Mouse (Mus musculus): ENCODE results near the gene Nadsyn1. TPM values are rescaled to one million over a fixed set of nuclear protein-coding genes. Genes with fewer than 3 reads are reported as not detected.
A peak's percentile ranks its signal among the peaks of the same experiment; 100 is the strongest.

Gene Nadsyn1
- total RNA-seq, 1 experiment from 2014 or later, result 9.3 TPM

DNA sequence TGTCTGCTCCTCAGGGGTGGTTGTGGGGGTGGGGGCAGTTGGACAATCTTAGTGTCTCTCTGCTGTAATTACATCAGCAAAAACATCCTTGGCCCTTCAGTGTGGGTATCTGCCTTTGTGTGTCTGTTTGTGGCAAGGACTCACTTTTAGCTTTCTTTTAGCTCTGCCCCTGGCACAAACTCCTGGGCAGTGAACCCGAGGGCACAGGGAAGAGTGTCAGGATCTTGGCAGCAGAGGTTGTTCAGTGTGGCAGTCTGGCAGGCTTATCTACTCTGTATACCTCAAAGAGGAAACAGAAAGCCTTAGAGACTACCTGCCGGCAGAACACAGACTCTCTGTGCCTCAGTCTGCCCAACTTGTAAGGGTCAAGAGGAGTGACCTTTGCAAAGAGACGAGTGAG lies 65.0 kb downstream of the Nadsyn1 start:
- ATAC-seq (replicated peaks; ENCODE audit: insufficient number of reproducible peaks, low FRiP score, low TSS enrichment, poor library complexity, severe bottlenecking), result no peak

GRCm38 (mm10) chr7:143757027-143757390 lies 65.6 kb downstream of the Nadsyn1 start:
- peak; percentile 90 for ATAC-seq (replicated peaks; ENCODE audit: insufficient number of reproducible peaks, low FRiP score, low TSS enrichment, poor library complexity, severe bottlenecking)

- no peak for ATAC-seq (replicated peaks; ENCODE audit: insufficient number of reproducible peaks, low FRiP score, low TSS enrichment, poor library complexity, severe bottlenecking)
Observed at GRCm38 (mm10) chr7:143756125-143757026, 66.3 kb downstream of the Nadsyn1 start, which contains the start of gene Osbpl5. Gene Osbpl5 (minus strand): TSS chr7:143756985.

- 0 out of 2 replicates have a peak, but pooled peaks have one; percentile 18 for ATAC-seq (replicated peaks; ENCODE audit: insufficient number of reproducible peaks, low FRiP score, low TSS enrichment, poor library complexity, severe bottlenecking)
Observed at GRCm38 (mm10) chr7:143755357-143756124, 67.1 kb downstream of the Nadsyn1 start.

DNA sequence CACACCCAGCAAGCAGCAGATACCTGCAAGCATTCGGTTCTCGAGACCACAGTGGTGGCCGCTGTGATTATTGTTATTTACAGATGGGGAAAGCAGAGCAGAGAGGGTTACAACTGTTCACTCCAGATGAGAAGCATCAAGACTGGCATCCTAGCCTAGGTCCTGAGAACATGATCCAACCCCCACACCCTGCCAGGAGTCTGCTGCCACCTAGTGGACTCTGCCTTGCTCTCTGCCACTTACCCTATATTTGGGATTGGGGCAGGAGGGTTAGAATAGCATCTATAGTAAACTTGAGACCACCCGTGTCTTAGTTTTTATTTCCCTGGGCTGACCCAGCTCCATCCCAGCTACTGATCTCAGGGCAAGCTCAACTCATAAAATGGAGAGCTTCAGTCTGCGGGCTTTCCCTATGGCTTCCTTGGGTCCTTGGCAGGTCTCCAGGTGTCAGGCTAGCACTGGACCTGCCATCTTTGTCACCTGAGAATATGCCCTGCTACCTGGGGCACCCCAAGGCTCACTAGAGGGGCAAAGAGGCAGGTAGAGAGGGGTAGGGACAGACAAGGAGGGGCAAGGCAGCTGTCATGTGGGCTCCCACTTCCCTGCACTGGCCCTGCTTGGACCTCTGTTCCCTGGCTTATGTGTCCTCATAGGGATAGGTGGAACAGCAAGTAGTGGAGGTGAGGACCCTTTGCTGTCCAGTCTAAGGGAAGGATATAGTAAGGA lies 68.5 kb downstream of the Nadsyn1 start:
- no peak for ATAC-seq (replicated peaks; ENCODE audit: insufficient number of reproducible peaks, low FRiP score, low TSS enrichment, poor library complexity, severe bottlenecking)

DNA sequence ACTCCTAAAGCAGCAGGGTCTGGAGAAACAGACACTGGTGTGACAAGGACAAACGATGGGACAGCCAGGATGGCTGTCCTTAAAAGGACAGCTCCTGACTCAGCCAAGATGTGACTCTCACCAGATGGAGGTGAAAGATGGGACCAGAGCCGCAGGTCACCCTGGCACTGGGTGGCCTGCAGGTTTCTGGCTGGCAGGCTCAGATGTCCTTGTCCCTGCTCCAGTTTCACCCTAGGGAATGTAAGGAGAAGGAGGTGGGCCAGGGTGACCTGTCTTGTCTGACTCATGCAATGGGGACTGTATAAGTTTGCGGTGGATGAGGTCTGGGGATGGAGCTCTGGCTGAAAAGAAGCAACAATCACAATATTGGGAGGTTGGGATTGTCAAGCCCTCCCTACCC lies 70.0 kb downstream of the Nadsyn1 start:
- no peak for ATAC-seq (replicated peaks; ENCODE audit: insufficient number of reproducible peaks, low FRiP score, low TSS enrichment, poor library complexity, severe bottlenecking)

- no peak for ATAC-seq (replicated peaks; ENCODE audit: insufficient number of reproducible peaks, low FRiP score, low TSS enrichment, poor library complexity, severe bottlenecking)
Observed at GRCm38 (mm10) chr7:143752056-143752455, 70.6 kb downstream of the Nadsyn1 start.

GRCm38 (mm10) chr7:143751380-143751779 lies 71.3 kb downstream of the Nadsyn1 start:
- no peak for ATAC-seq (replicated peaks; ENCODE audit: insufficient number of reproducible peaks, low FRiP score, low TSS enrichment, poor library complexity, severe bottlenecking)

DNA sequence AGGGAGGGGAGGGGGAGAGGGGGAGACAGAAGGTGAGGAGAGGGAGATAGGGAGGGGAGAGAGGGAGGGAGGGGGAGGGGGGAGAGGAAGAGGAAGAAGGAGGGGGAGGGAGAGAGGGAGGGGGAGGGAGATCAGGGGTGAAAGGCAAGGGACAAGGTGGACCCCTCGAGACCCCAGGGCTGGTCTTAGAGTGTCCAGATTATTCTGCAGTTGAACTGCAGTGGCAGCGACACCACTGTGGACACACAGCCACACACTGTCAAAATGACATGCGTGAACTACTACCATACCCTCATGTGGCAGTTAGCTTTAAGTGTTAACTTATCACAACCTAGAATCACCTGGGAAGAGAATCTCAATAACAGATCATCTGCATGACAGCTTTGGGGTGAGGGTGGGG lies 73.6 kb downstream of the Nadsyn1 start:
- no peak for ATAC-seq (replicated peaks; ENCODE audit: insufficient number of reproducible peaks, low FRiP score, low TSS enrichment, poor library complexity, severe bottlenecking)

GRCm38 (mm10) chr7:143748041-143748868 lies 74.4 kb downstream of the Nadsyn1 start:
- peak; percentile 56; the same call in 1 of the 2 replicates for ATAC-seq (replicated peaks; ENCODE audit: insufficient number of reproducible peaks, low FRiP score, low TSS enrichment, poor library complexity, severe bottlenecking)

Other genes starting within 250 kb of the Nadsyn1 start
- gene Cars, start 222.8 kb downstream of the Nadsyn1 start, total RNA-seq (2017), result 19.9 to 54.1 TPM (median 40.4 TPM) in 3 replicates
- gene Tnfrsf26, start 194.1 kb downstream of the Nadsyn1 start, total RNA-seq (2017), result 4.9 to 8.9 TPM (median 8.1 TPM) in 3 replicates
- 0.57 to 1.9 TPM (median 0.68 TPM) in 3 replicates for gene Tnfrsf22, start 173.2 kb downstream of the Nadsyn1 start, total RNA-seq (2017)
- 0.58 to 1.1 TPM in 2 of 3 replicates, not detected in the other for gene Tnfrsf23, start 137.0 kb downstream of the Nadsyn1 start, total RNA-seq (2017)
- gene Osbpl5, start 65.9 kb downstream of the Nadsyn1 start, total RNA-seq (2017), result 16.1 to 49.9 TPM (median 22.0 TPM) in 3 replicates
- gene Mrgprg, start 55.9 kb downstream of the Nadsyn1 start, total RNA-seq (2017), result not detected in 3 replicates
- 0.29 to 0.32 TPM in 2 of 3 replicates, not detected in the other for gene Mrgpre, start 38.3 kb downstream of the Nadsyn1 start, total RNA-seq (2017)
- gene Dhcr7, start 296 bp upstream of the Nadsyn1 start, total RNA-seq (2017), result 1.4 to 9.9 TPM (median 3.2 TPM) in 3 replicates
- gene Gm498, start 44.0 kb upstream of the Nadsyn1 start, total RNA-seq (2017), result not detected in 3 replicates
- 0.10 TPM in 1 of 3 replicates, not detected in the others for gene Shank2, start 179.1 kb upstream of the Nadsyn1 start, total RNA-seq (2017)